Mouse (Mus musculus): ENCODE measurements around the gene Nacad. TPM values are rescaled to one million over a fixed set of nuclear protein-coding genes. Genes with fewer than 3 reads are reported as not detected.

The Nacad gene
- total and polyA plus RNA-seq, 2 experiments from 2014 or later, result 56.7 to 84.9 TPM

- peaks cover 15% of the 10 kb centered on the region for H3K4me1 ChIP-seq (ENCODE audit: insufficient read depth, low read length)
- peak overlapping the region; percentile 23; the same call in 1 of the 2 replicates for H3K4me2 ChIP-seq (ENCODE audit: low read depth, low read length)
- ATAC-seq, result peak; percentile 74
- H3K36me3 ChIP-seq (ENCODE audit: insufficient read depth, low read length), result no peaks in the 10 kb centered on the region; the same call in 1 of the 2 replicates
- peak overlapping the region; percentile 79 for H3K27ac ChIP-seq
- H3K9me3 ChIP-seq (ENCODE audit: low read length), result no peaks in the 10 kb centered on the region
- H3K27me3 ChIP-seq (ENCODE audit: insufficient read depth, low read length), result no peaks in the 10 kb centered on the region
- peak; percentile 65 for DNase-seq (ENCODE audit: low spot score)
- whole genome bisulfite sequencing, result 24% methylated on average over 11 of the region's 11 CpGs
- TF ChIP-seq CTCF (IDR thresholded peaks at IDR 0.05; ENCODE audit: low read depth), result peak; percentile 62
- no peak overlapping the region for H3K4me3 ChIP-seq (ENCODE audit: low read length)
- H3K9ac ChIP-seq (replicated peaks; ENCODE audit: low read length), result no peak overlapping the region
Measured at GRCm38 (mm10) chr11:6568584-6569409, 37.1 kb downstream of the Nacad start.

- ATAC-seq, result no peak
- DNase-seq (ENCODE audit: low spot score), result no peak
- Histone ChIP-seq H3K27me3 (ENCODE audit: insufficient read depth, low read length) (no peaks in the 10 kb centered on the region), H3K4me2 (ENCODE audit: low read depth, low read length) (no peak overlapping the region), H3K27ac (peak overlapping the region; percentile 79), H3K4me1 (ENCODE audit: insufficient read depth, low read length) (peaks cover 15% of the 10 kb centered on the region), H3K9me3 (ENCODE audit: low read length) (no peaks in the 10 kb centered on the region), H3K4me3 (ENCODE audit: low read length) (no peak overlapping the region), H3K9ac (replicated peaks; ENCODE audit: low read length) (no peak overlapping the region), H3K36me3 (ENCODE audit: insufficient read depth, low read length) (no peaks in the 10 kb centered on the region; the same call in 1 of the 2 replicates)
- TF ChIP-seq CTCF (IDR thresholded peaks at IDR 0.05; ENCODE audit: low read depth), result no peak
- 80% methylated on average over 8 of the region's 8 CpGs for WGBS
Measured at GRCm38 (mm10) chr11:6567951-6568350, 37.9 kb downstream of the Nacad start.

- ATAC-seq, result no peak
- no peak overlapping the region for H3K4me3 ChIP-seq (ENCODE audit: low read length)
- WGBS, result 79% methylated on average over 4 of the region's 4 CpGs
- no peak overlapping the region for H3K4me2 ChIP-seq (ENCODE audit: low read depth, low read length)
- no peaks in the 10 kb centered on the region for H3K9me3 ChIP-seq (ENCODE audit: low read length)
- H3K27me3 ChIP-seq (ENCODE audit: insufficient read depth, low read length), result no peaks in the 10 kb centered on the region
- H3K27ac ChIP-seq, result no peak overlapping the region
- H3K9ac ChIP-seq (replicated peaks; ENCODE audit: low read length), result no peak overlapping the region
- no peak for DNase-seq (ENCODE audit: low spot score)
- peaks cover 15% of the 10 kb centered on the region for H3K4me1 ChIP-seq (ENCODE audit: insufficient read depth, low read length)
- TF ChIP-seq CTCF (IDR thresholded peaks at IDR 0.05; ENCODE audit: low read depth), result no peak
- no peaks in the 10 kb centered on the region; the same call in 1 of the 2 replicates for H3K36me3 ChIP-seq (ENCODE audit: insufficient read depth, low read length)
Measured at GRCm38 (mm10) chr11:6566496-6566895, 39.4 kb downstream of the Nacad start.

GRCm38 (mm10) chr11:6563201-6563600, 42.7 kb downstream of the Nacad start:
- ATAC-seq (no peak), DNase-seq (ENCODE audit: low spot score) (no peak)
- H3K4me3 ChIP-seq (ENCODE audit: low read length), result no peak overlapping the region
- no peak overlapping the region for H3K4me2 ChIP-seq (ENCODE audit: low read depth, low read length)
- WGBS, result 91% methylated on average over 4 of the region's 4 CpGs
- H3K27me3 ChIP-seq (ENCODE audit: insufficient read depth, low read length), result no peaks in the 10 kb centered on the region
- TF ChIP-seq CTCF (IDR thresholded peaks at IDR 0.05; ENCODE audit: low read depth), result no peak
- H3K4me1 ChIP-seq (ENCODE audit: insufficient read depth, low read length), result no peaks in the 10 kb centered on the region
- no peak overlapping the region for H3K27ac ChIP-seq
- no peaks in the 10 kb centered on the region for H3K36me3 ChIP-seq (ENCODE audit: insufficient read depth, low read length)
- no peak overlapping the region for H3K9ac ChIP-seq (replicated peaks; ENCODE audit: low read length)
- H3K9me3 ChIP-seq (ENCODE audit: low read length), result no peaks in the 10 kb centered on the region

- H3K27me3 ChIP-seq (ENCODE audit: insufficient read depth, low read length), result no peaks in the 10 kb centered on the region
- no peak overlapping the region for H3K4me3 ChIP-seq (ENCODE audit: low read length)
- no peak overlapping the region for H3K27ac ChIP-seq
- WGBS, result 78% methylated on average over 6 of the region's 6 CpGs
- no peak for DNase-seq (ENCODE audit: low spot score)
- no peak overlapping the region for H3K4me2 ChIP-seq (ENCODE audit: low read depth, low read length)
- H3K9ac ChIP-seq (replicated peaks; ENCODE audit: low read length), result no peak overlapping the region
- no peak for TF ChIP-seq CTCF (IDR thresholded peaks at IDR 0.05; ENCODE audit: low read depth)
- H3K36me3 ChIP-seq (ENCODE audit: insufficient read depth, low read length), result no peaks in the 10 kb centered on the region
- H3K9me3 ChIP-seq (ENCODE audit: low read length), result no peaks in the 10 kb centered on the region
- 0 out of 2 replicates have a peak, but pooled peaks have one; percentile 40 for ATAC-seq
- H3K4me1 ChIP-seq (ENCODE audit: insufficient read depth, low read length), result no peaks in the 10 kb centered on the region
Measured at GRCm38 (mm10) chr11:6562359-6562758, 43.5 kb downstream of the Nacad start.

- H3K4me3 ChIP-seq (ENCODE audit: low read length), result no peak overlapping the region
- H3K9me3 ChIP-seq (ENCODE audit: low read length), result no peaks in the 10 kb centered on the region
- no peaks in the 10 kb centered on the region for H3K4me1 ChIP-seq (ENCODE audit: insufficient read depth, low read length)
- no peak overlapping the region for H3K9ac ChIP-seq (replicated peaks; ENCODE audit: low read length)
- H3K36me3 ChIP-seq (ENCODE audit: insufficient read depth, low read length), result no peaks in the 10 kb centered on the region
- WGBS, result 93% methylated on average over 4 of the region's 4 CpGs
- no peak for TF ChIP-seq CTCF (IDR thresholded peaks at IDR 0.05; ENCODE audit: low read depth)
- no peak for DNase-seq (ENCODE audit: low spot score)
- no peak overlapping the region for H3K27ac ChIP-seq
- no peak overlapping the region for H3K4me2 ChIP-seq (ENCODE audit: low read depth, low read length)
- H3K27me3 ChIP-seq (ENCODE audit: insufficient read depth, low read length), result no peaks in the 10 kb centered on the region
- no peak for ATAC-seq
Measured at GRCm38 (mm10) chr11:6561474-6561873, 44.4 kb downstream of the Nacad start.
